Mouse (Mus musculus) C2C12 (cell line): Measurements from ENCODE around the gene Fam129b.

Source experiments
- CEBPB ChIP-seq: IDR thresholded peaks from one replicate; pipeline ENCODE4 v1.6.1; 2011; ENCODE audit warnings: low read depth, mild to moderate bottlenecking, control low read depth, moderate library complexity
- CTCF ChIP-seq: IDR thresholded peaks from one replicate; pipeline ENCODE4 v1.5.1; 2011; ENCODE audit not compliant: control insufficient read depth, insufficient read depth, insufficient read length
- MAX ChIP-seq: IDR thresholded peaks from one replicate; pipeline ENCODE4 v1.6.1; 2011; ENCODE audit warnings: mild to moderate bottlenecking, control low read depth
- MYOD1 ChIP-seq: IDR thresholded peaks from one replicate; pipeline ENCODE4 v1.6.1; 2011; ENCODE audit warnings: low read depth; ENCODE audit not compliant: control insufficient read depth, insufficient read length
- USF1 ChIP-seq: IDR thresholded peaks from one replicate; pipeline ENCODE4 v1.6.1; 2011; ENCODE audit warnings: low read depth, mild to moderate bottlenecking, control low read depth, moderate library complexity

DNA sequence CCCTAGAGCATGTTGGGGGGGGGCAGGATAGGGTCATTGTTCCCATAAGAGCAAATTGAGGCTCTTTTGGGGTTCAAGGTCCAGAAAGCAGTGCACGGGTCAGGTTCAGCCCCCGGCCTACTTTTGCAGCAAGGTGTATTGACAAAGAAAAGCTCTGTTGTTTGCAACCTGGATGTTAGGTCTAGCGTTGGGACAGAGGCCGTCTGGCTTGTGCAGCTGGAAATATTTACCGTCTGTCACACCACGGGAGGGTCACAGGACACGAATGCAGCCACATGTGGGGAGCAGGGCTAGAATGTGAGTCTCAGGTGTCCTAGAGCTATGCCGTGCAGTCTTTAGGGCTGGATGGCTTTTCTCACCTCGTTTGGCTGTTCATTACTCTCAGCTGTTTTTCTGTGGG, 42.5 kb downstream of the Fam129b start:
- TF ChIP-seq CTCF: no peak
- no peak for TF ChIP-seq MAX
- no peak for TF ChIP-seq CEBPB
- no peak for TF ChIP-seq USF1
- no peak for TF ChIP-seq MYOD1
